In genomic region chr9:68656076-68656795, GRCm38 (mm10) we compare ENCODE assay signal across 10 mouse cellular contexts. TPM values are rescaled to one million over a fixed set of nuclear protein-coding genes. Genes with fewer than 3 reads are reported as not detected.
DNase-seq lines count a peak whose midpoint lies in the region; ATAC-seq and TF ChIP-seq lines count a peak whose summit lies in the region.
"Had no signal": no experiment of that assay in that cellular context is flagged by ENCODE, and none has a peak within 500 bp of the region (broad histone marks: within the 10 kb centered on the region; RNA-seq: fewer than 3 reads in every experiment).

No protein-coding gene starts in this region.

- H3K4me1 ChIP-seq in forebrain, postnatal 0 days (ENCODE audit: insufficient read depth), result 0 out of 2 replicates have a peak, but pooled peaks cover 10% of the 10 kb centered on the region
- peaks cover 23% of the 10 kb centered on the region for H3K4me1 ChIP-seq in limb, embryonic 13.5 days

- no peaks in the 10 kb centered on the region for H3K36me3 ChIP-seq in forebrain, postnatal 0 days (ENCODE audit: insufficient read depth)
- no peaks in the 10 kb centered on the region for H3K36me3 ChIP-seq in limb, embryonic 13.5 days
- H3K36me3 ChIP-seq: G1E had no signal

- DNase-seq in heart, adult 8-10 months (ENCODE audit: low spot score), result peak; percentile 27
- no peak for DNase-seq in heart, postnatal 4 days
- peak; percentile 72 for DNase-seq in brain, adult 2 months (ENCODE audit: low read depth, low spot score)
- no peak for DNase-seq in forebrain, postnatal 0 days
- no peak for DNase-seq in testis, postnatal 10 days (ENCODE audit: low spot score)
- no peak for DNase-seq in yolk sac, embryonic 10.5 days (ENCODE audit: low spot score)

- no peak for TF ChIP-seq CTCF in forebrain, postnatal 0 days (IDR thresholded peaks at IDR 0.05; ENCODE audit: low read depth)

- WGBS in forebrain, postnatal 0 days, result 48% methylated on average over 5 of the region's 5 CpGs
- WGBS in limb, embryonic 13.5 days, result 28% methylated on average over 5 of the region's 5 CpGs

- peak overlapping the region; percentile 88 for H3K4me3 ChIP-seq in forebrain, postnatal 0 days (ENCODE audit: low read depth, low read length)
- H3K4me3 ChIP-seq in limb, embryonic 13.5 days, result peak overlapping the region; percentile 80
- H3K4me3 ChIP-seq: erythroblast, embryonic 14.5 days had no signal

- no peak overlapping the region for H3K9ac ChIP-seq in forebrain, postnatal 0 days
- no peak overlapping the region for H3K9ac ChIP-seq in limb, embryonic 13.5 days

- peaks cover 2% of the 10 kb centered on the region; the same call in 1 of the 2 replicates for H3K27me3 ChIP-seq in forebrain, postnatal 0 days (ENCODE audit: insufficient read depth, low read length)
- H3K27me3 ChIP-seq in limb, embryonic 13.5 days, result peaks cover 12% of the 10 kb centered on the region

- H3K9me3 ChIP-seq in forebrain, postnatal 0 days (ENCODE audit: low read length), result no peaks in the 10 kb centered on the region
- no peaks in the 10 kb centered on the region for H3K9me3 ChIP-seq in limb, embryonic 13.5 days

- no peak overlapping the region for H3K27ac ChIP-seq in forebrain, postnatal 0 days (ENCODE audit: low read depth, low read length)
- no peak overlapping the region for H3K27ac ChIP-seq in limb, embryonic 13.5 days

- ATAC-seq in forebrain, postnatal 0 days, result no peak
- ATAC-seq in limb, embryonic 13.5 days (ENCODE audit: low FRiP score, low read depth), result no peak
- ATAC-seq in megakaryocyte, adult 5-6 weeks (ENCODE audit: poor library complexity, severe bottlenecking), result no peak

- peak overlapping the region; percentile 96 for H3K4me2 ChIP-seq in forebrain, postnatal 0 days (ENCODE audit: low read depth)
- H3K4me2 ChIP-seq in limb, embryonic 13.5 days (replicated peaks), result peak overlapping the region; percentile 94

RNA-seq across cellular contexts. Expression of gene Rora, which starts 2.6 kb away (rescaled TPM):
- 10 to 100 TPM; 24.7 to 30.8 (median 25.9) TPM for total RNA-seq in heart, adult 8-10 months (2022)
- total RNA-seq in heart, postnatal 4 days (2021), result 10 to 100 TPM; 17.0 to 18.1 TPM
- total RNA-seq in forebrain, postnatal 0 days (2014; rRNA removed), result 8.5 and 9.8 TPM in 2 replicates
- 12.0 and 23.9 TPM in 2 replicates for polyA plus RNA-seq in forebrain, postnatal 0 days (2015; fragmentation: Nextera tagmentation; extraction: Ambion mirVana)
- 9.6 and 9.8 TPM in 2 replicates for polyA plus RNA-seq in limb, embryonic 13.5 days (2015; fragmentation: Nextera tagmentation; extraction: Ambion mirVana)
- total RNA-seq in megakaryocyte, adult 5-6 weeks (2015), result 1.3 and 1.4 TPM in 2 replicates
- total RNA-seq in megakaryocyte, adult 5-6 weeks (2017), result 1.9 and 2.1 TPM in 2 replicates
- polyA plus RNA-seq: G1E had no signal

Comparison
In these comparisons a context has a peak if more than half of its experiments do, and no peak if none do; other contexts are left out.
1. DNase-seq: peak in heart, adult 8-10 months (single experiment) and brain, adult 2 months (single experiment); none in heart, postnatal 4 days (single experiment), forebrain, postnatal 0 days (single experiment), testis, postnatal 10 days (single experiment) and yolk sac, embryonic 10.5 days (single experiment).